Mouse (Mus musculus) heart, postnatal 0 days (tissue): ENCODE results near the gene Zfp429.

Experiments
- CTCF ChIP-seq: IDR thresholded peaks from 2 replicates; pipeline ENCODE4 v1.5.1; 2016; ENCODE audit warnings: antibody characterized with exemption, control low read depth, low read depth
- EP300 ChIP-seq: IDR thresholded peaks from 2 replicates; pipeline ENCODE4 v1.6.1; 2016; ENCODE audit warnings: antibody characterized with exemption, low read depth

- TF ChIP-seq CTCF (no peak), EP300 (no peak)
Observed at GRCm38 (mm10) chr13:67416811-67417210, 17.2 kb upstream of the Zfp429 start.
